Mouse (Mus musculus) kidney, postnatal 0 days (tissue): ENCODE data around the gene Emg1. TPM values are rescaled to one million over a fixed set of nuclear protein-coding genes. Genes with fewer than 3 reads are reported as not detected.

Source experiments
- ATAC-seq: fragments of 200-750 bp; cut with Nextera tagmentation; replicated peaks from 2 replicates; pipeline ENCODE4 v1.8.0; 2017; ENCODE audit warnings: low read depth, moderate number of reproducible peaks, moderate TSS enrichment, moderate library complexity; ENCODE audit not compliant: low FRiP score
- DNase-seq: peaks from one replicate; pipeline ENCODE4 v3.0.0-alpha.2; 2016; ENCODE audit warnings: low spot score
- H3K27ac ChIP-seq: fragments of 300-500 bp; sonication (generic); 2 replicates; pipeline ENCODE4 v1.5.1; 2014; ENCODE audit warnings: mild to moderate bottlenecking
- H3K27me3 ChIP-seq: fragments of 300-500 bp; sonication (generic); 2 replicates; pipeline ENCODE4 v1.6.1; 2014; ENCODE audit warnings: low read length, mixed read lengths; ENCODE audit not compliant: insufficient read depth
- H3K36me3 ChIP-seq: fragments of 300-500 bp; sonication (generic); 2 replicates; pipeline ENCODE4 v1.6.1; 2014; ENCODE audit warnings: low read length, mixed read lengths; ENCODE audit not compliant: insufficient read depth
- H3K4me1 ChIP-seq: fragments of 300-500 bp; sonication (generic); replicated peaks from 2 replicates; pipeline ENCODE4 v1.6.1; 2014; ENCODE audit warnings: antibody characterized with exemption, low read length, mixed read lengths; ENCODE audit not compliant: insufficient read depth
- H3K4me2 ChIP-seq: fragments of 300-500 bp; sonication (generic); 2 replicates; pipeline ENCODE4 v1.6.1; 2014; ENCODE audit warnings: mild to moderate bottlenecking, low read length, moderate library complexity, mixed read lengths
- H3K4me3 ChIP-seq: fragments of 300-500 bp; sonication (generic); replicated peaks from 2 replicates; pipeline ENCODE4 v1.5.1; 2014; ENCODE audit warnings: low read depth, low read length
- H3K9ac ChIP-seq: fragments of 300-500 bp; sonication (generic); 2 replicates; pipeline ENCODE4 v1.6.1; 2014; ENCODE audit warnings: low read depth, low read length
- H3K9me3 ChIP-seq: fragments of 300-500 bp; sonication (generic); replicated peaks from 2 replicates; pipeline ENCODE4 v1.6.1; 2016; ENCODE audit warnings: low read length, inconsistent platforms, mixed read lengths
- CTCF ChIP-seq: IDR thresholded peaks from 2 replicates; pipeline ENCODE4 v1.5.1; 2016; ENCODE audit warnings: antibody characterized with exemption, low read depth, mild to moderate bottlenecking, moderate library complexity
- WGBS: fragments of 180-500 bp; shearing (Covaris S2); extraction: QIAGEN DNeasy Blood & Tissue Kit; methylation state at CpG from one replicate; pipeline ENCODE4 v1.1.7; 2014; 5-methylcytosine and 5-hydroxymethylcytosine counted together
- polyA plus RNA-seq: library from polyadenylated mRNA; unstranded; fragments of >200 nt; fragmentation: Nextera tagmentation; extraction: Ambion mirVana; gene quantifications from 2 replicates; pipeline ENCODE4 v1.2.1, GENCODE M21; 2015

Gene Emg1
- polyA plus RNA-seq, 1 experiment from 2014 or later, result 183 TPM

GRCm38 (mm10) chr6:124717968-124718367, 6.0 kb upstream of the Emg1 start:
- 74% methylated on average over 13 of the region's 13 CpGs for WGBS
- peak overlapping the region; percentile 50; the same call in 1 of the 2 replicates for H3K27ac ChIP-seq
- no peak for TF ChIP-seq CTCF
- ATAC-seq, result no peak
- H3K4me2 ChIP-seq, result peak overlapping the region; percentile 38
- H3K4me1 ChIP-seq, result peaks cover 8% of the 10 kb centered on the region; the same call in 1 of the 2 replicates
- peak overlapping the region; percentile 30 for H3K4me3 ChIP-seq
- no peaks in the 10 kb centered on the region for H3K9me3 ChIP-seq
- H3K36me3 ChIP-seq, result peaks cover 21% of the 10 kb centered on the region
- no peaks in the 10 kb centered on the region for H3K27me3 ChIP-seq
- H3K9ac ChIP-seq, result peak overlapping the region; percentile 58
- no peak for DNase-seq

- no peak overlapping the region for H3K27ac ChIP-seq
- H3K4me1 ChIP-seq, result peaks cover 11% of the 10 kb centered on the region; the same call in 1 of the 2 replicates
- no peaks in the 10 kb centered on the region for H3K27me3 ChIP-seq
- H3K9me3 ChIP-seq, result no peaks in the 10 kb centered on the region
- DNase-seq (peak; percentile 81), ATAC-seq (no peak)
- WGBS, result 61% methylated on average over 20 of the region's 20 CpGs
- H3K4me2 ChIP-seq, result peak overlapping the region; percentile 38; the same call in 1 of the 2 replicates
- H3K4me3 ChIP-seq, result no peak overlapping the region
- H3K36me3 ChIP-seq, result peaks cover 21% of the 10 kb centered on the region
- TF ChIP-seq CTCF, result peak; percentile 78
- no peak overlapping the region for H3K9ac ChIP-seq
Observed at GRCm38 (mm10) chr6:124716864-124717490, 5.0 kb upstream of the Emg1 start.

- no peak for TF ChIP-seq CTCF
- Histone ChIP-seq H3K4me1 (peaks cover 19% of the 10 kb centered on the region; the same call in 1 of the 2 replicates), H3K9ac (peak overlapping the region; percentile 94), H3K4me3 (peak overlapping the region; percentile 92), H3K27ac (peak overlapping the region; percentile 91), H3K27me3 (no peaks in the 10 kb centered on the region), H3K4me2 (peak overlapping the region; percentile 92), H3K36me3 (peaks cover 27% of the 10 kb centered on the region), H3K9me3 (no peaks in the 10 kb centered on the region)
- DNase-seq, result no peak
- no peak for ATAC-seq
- 8% methylated on average over 11 of the region's 11 CpGs for WGBS
Observed at GRCm38 (mm10) chr6:124712918-124713317, 940 bp upstream of the Emg1 start.

GRCm38 (mm10) chr6:124708289-124708889, 3.6 kb downstream of the Emg1 start:
- Histone ChIP-seq H3K4me2 (no peak overlapping the region), H3K27ac (no peak overlapping the region), H3K27me3 (no peaks in the 10 kb centered on the region), H3K36me3 (peaks cover 31% of the 10 kb centered on the region), H3K4me1 (peaks cover 15% of the 10 kb centered on the region; the same call in 1 of the 2 replicates), H3K9ac (no peak overlapping the region), H3K9me3 (no peaks in the 10 kb centered on the region), H3K4me3 (no peak overlapping the region)
- ATAC-seq (no peak), DNase-seq (no peak)
- no peak for TF ChIP-seq CTCF
- WGBS, result 92% methylated on average over 10 of the region's 10 CpGs

- Histone ChIP-seq H3K36me3 (peaks cover 49% of the 10 kb centered on the region), H3K4me3 (no peak overlapping the region), H3K4me2 (no peak overlapping the region), H3K4me1 (0 out of 2 replicates have a peak, but pooled peaks cover 7% of the 10 kb centered on the region), H3K27me3 (no peaks in the 10 kb centered on the region), H3K9me3 (no peaks in the 10 kb centered on the region), H3K27ac (no peak overlapping the region), H3K9ac (no peak overlapping the region)
- DNase-seq, result no peak
- 65% methylated on average over 5 of the region's 5 CpGs for WGBS
- TF ChIP-seq CTCF, result no peak
- no peak for ATAC-seq
Observed at GRCm38 (mm10) chr6:124706061-124706627, 5.8 kb downstream of the Emg1 start.

- no peak overlapping the region for H3K4me2 ChIP-seq
- no peaks in the 10 kb centered on the region for H3K27me3 ChIP-seq
- ATAC-seq (no peak), DNase-seq (no peak)
- no peak overlapping the region for H3K9ac ChIP-seq
- no peaks in the 10 kb centered on the region for H3K9me3 ChIP-seq
- WGBS, result 96% methylated on average over 2 of the region's 2 CpGs
- no peak overlapping the region for H3K27ac ChIP-seq
- no peak for TF ChIP-seq CTCF
- H3K4me3 ChIP-seq, result no peak overlapping the region
- 0 out of 2 replicates have a peak, but pooled peaks cover 8% of the 10 kb centered on the region for H3K4me1 ChIP-seq
- peaks cover 53% of the 10 kb centered on the region for H3K36me3 ChIP-seq
Observed at GRCm38 (mm10) chr6:124704417-124704816, 7.6 kb downstream of the Emg1 start.
